Mouse (Mus musculus): ENCODE measurements at regions not wholly inside any gene's neighbourhood (a gene's known extent, or its start where the extent isn't known, plus 50 kb on each side); places are given as distances from the start of the nearest gene placed in this dataset.

DNA sequence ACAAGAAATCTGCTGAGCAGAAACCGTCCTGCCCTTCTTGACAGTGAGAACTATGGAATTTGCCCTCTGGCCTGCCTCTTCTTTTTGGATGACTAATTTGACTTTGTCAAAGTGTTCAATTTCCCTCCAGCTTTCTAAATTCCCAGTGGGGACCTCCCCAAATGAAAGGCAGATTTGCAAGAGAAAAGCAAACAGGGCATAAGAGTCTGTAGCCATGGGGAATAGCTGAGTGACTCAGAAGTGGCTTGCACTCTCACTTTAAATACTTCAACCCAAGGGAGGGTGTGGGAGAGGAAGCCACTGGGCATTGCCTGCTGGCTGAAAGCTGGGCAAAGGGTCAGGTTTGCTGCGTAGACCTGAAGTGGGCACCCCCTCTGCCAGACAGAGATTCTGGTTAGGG is 220.7 kb upstream of the Prok2 start:
- TF ChIP-seq MYOG (IDR thresholded peaks at IDR 0.05; ENCODE audit: control insufficient read depth in 1 of 3, insufficient read depth in 1 of 3, insufficient read length in 2 of 3, low read depth in 2 of 3) = no peak
- no peak for TF ChIP-seq TCF12 (IDR thresholded peaks at IDR 0.05; ENCODE audit: insufficient read depth, poor library complexity, severe bottlenecking)
- TF ChIP-seq MYOD1 (IDR thresholded peaks at IDR 0.05; ENCODE audit: control insufficient read depth in 1 of 3, insufficient read length in 2 of 3, low read depth in 2 of 3) = no peak
- TF ChIP-seq POLR2A (IDR thresholded peaks at IDR 0.05; ENCODE audit: insufficient read length, low read depth) = no peak
- TF ChIP-seq TCF3 (IDR thresholded peaks at IDR 0.05; ENCODE audit: insufficient read length, low read depth) = no peak
- no peak for TF ChIP-seq MAX (IDR thresholded peaks at IDR 0.05; ENCODE audit: low read depth)
- TF ChIP-seq E2F4 (IDR thresholded peaks at IDR 0.05; ENCODE audit: insufficient read depth) = no peak
- TF ChIP-seq USF1 (IDR thresholded peaks at IDR 0.05; ENCODE audit: low read depth) = no peak
- TF ChIP-seq CEBPB (IDR thresholded peaks at IDR 0.05; ENCODE audit: insufficient read depth, poor library complexity, severe bottlenecking) = no peak
- no peak for TF ChIP-seq POLR2AphosphoS2 (IDR thresholded peaks at IDR 0.05; ENCODE audit: insufficient read length, low read depth)
